Mouse (Mus musculus) CH12.LX (cell line): ENCODE data around the gene Wnt5b. TPM values are rescaled to one million over a fixed set of nuclear protein-coding genes. Genes with fewer than 3 reads are reported as not detected.

ENCODE experiments used
- DNase-seq: peaks from one replicate; pipeline ENCODE4 v3.0.0-alpha.2; 2013; ENCODE audit errors: extremely low read depth
- H3K27ac ChIP-seq: 2 replicates; pipeline ENCODE4 v1.5.1; 2012; ENCODE audit warnings: low read depth, mild to moderate bottlenecking, control low read depth, moderate library complexity; ENCODE audit not compliant: insufficient read depth
- H3K27me3 ChIP-seq: replicated peaks from 2 replicates; pipeline ENCODE3; 2012; ENCODE audit warnings: inconsistent platforms
- H3K36me3 ChIP-seq, 2 experiments: replicated peaks in 1 of 2; 2 replicates each; pipeline versions ENCODE3 to v1.6.1; 2012; ENCODE audit warnings: inconsistent platforms in 1 of 2, low read length in 1 of 2, mild to moderate bottlenecking in 1 of 2, mixed read lengths in 1 of 2, moderate library complexity in 1 of 2; ENCODE audit not compliant: control insufficient read depth in 1 of 2, insufficient read depth in 1 of 2
- H3K4me1 ChIP-seq, 2 experiments: 2 replicates each; pipeline ENCODE4 v1.6.1; 2012; ENCODE audit warnings: inconsistent platforms in 1 of 2, moderate library complexity in 1 of 2; ENCODE audit not compliant: insufficient read depth in 2 of 2, control insufficient read depth in 1 of 2
- H3K4me2 ChIP-seq: 2 replicates; pipeline ENCODE4 v1.6.1; 2012; ENCODE audit warnings: low read depth, mild to moderate bottlenecking, control low read depth; ENCODE audit not compliant: poor library complexity, insufficient read depth, severe bottlenecking
- H3K4me3 ChIP-seq, 3 experiments: fragments of 150-350 bp in 1 of 3; sonication (generic) in 1 of 3; replicated peaks in 1 of 3; 2 replicates each; pipeline versions ENCODE3 to v1.5.1; 2011 to 2012; ENCODE audit warnings: low read depth in 2 of 3, low read length in 2 of 3, mild to moderate bottlenecking in 2 of 3, moderate library complexity in 2 of 3, control low read depth in 1 of 3, improper control_type of control experiment in 1 of 3, inconsistent platforms in 1 of 3, mixed read lengths in 1 of 3; ENCODE audit not compliant: poor library complexity in 1 of 3
- H3K79me2 ChIP-seq: replicated peaks from 2 replicates; pipeline ENCODE4 v1.6.1; 2012; ENCODE audit warnings: mild to moderate bottlenecking, moderate library complexity; ENCODE audit not compliant: control insufficient read depth, poor library complexity, insufficient read depth, severe bottlenecking; ENCODE audit errors: extremely low read depth
- H3K9ac ChIP-seq: 2 replicates; pipeline ENCODE4 v1.6.1; 2012; ENCODE audit warnings: low read depth, mild to moderate bottlenecking, control low read depth, moderate library complexity; ENCODE audit not compliant: insufficient read depth
- H3K9me3 ChIP-seq: replicated peaks from 2 replicates; pipeline ENCODE3; 2012; ENCODE audit warnings: low read length, inconsistent platforms, mixed read lengths
- CHD2 ChIP-seq: IDR thresholded peaks from 2 replicates; pipeline ENCODE4 v1.6.1; 2011; ENCODE audit warnings: low read length, improper control_type of control experiment
- EP300 ChIP-seq: IDR thresholded peaks from 2 replicates; pipeline ENCODE4 v1.6.1; 2011; ENCODE audit warnings: low read length, improper control_type of control experiment
- ETS1 ChIP-seq: conservative IDR thresholded peaks from 2 replicates; pipeline ENCODE4 v1.6.1; 2012; ENCODE audit warnings: low read depth, mild to moderate bottlenecking, inconsistent platforms, low read length, improper control_type of control experiment, moderate library complexity
- GABPA ChIP-seq: IDR thresholded peaks from 2 replicates; pipeline ENCODE4 v1.6.1; 2012; ENCODE audit warnings: low read depth, low read length, improper control_type of control experiment, inconsistent platforms; ENCODE audit not compliant: insufficient replicate concordance
- HCFC1 ChIP-seq: IDR thresholded peaks from 2 replicates; pipeline ENCODE4 v1.6.1; 2012; ENCODE audit warnings: low read depth, mild to moderate bottlenecking, inconsistent platforms, low read length, improper control_type of control experiment
- IRF4 ChIP-seq: IDR thresholded peaks from 2 replicates; pipeline ENCODE4 v1.6.1; 2014; ENCODE audit warnings: low read depth, mild to moderate bottlenecking, inconsistent platforms, low read length, improper control_type of control experiment
- JUN ChIP-seq: IDR thresholded peaks from 2 replicates; pipeline ENCODE4 v1.6.1; 2011; ENCODE audit warnings: low read depth, mild to moderate bottlenecking, low read length, improper control_type of control experiment, moderate library complexity; ENCODE audit not compliant: insufficient read depth
- JUND ChIP-seq: conservative IDR thresholded peaks from 2 replicates; pipeline ENCODE4 v1.6.1; 2011; ENCODE audit warnings: low read depth, low read length, improper control_type of control experiment
- KAT2A ChIP-seq: IDR thresholded peaks from 2 replicates; pipeline ENCODE4 v1.6.1; 2012; ENCODE audit warnings: low read length, improper control_type of control experiment, inconsistent platforms; ENCODE audit not compliant: insufficient replicate concordance
- MEF2A ChIP-seq: IDR thresholded peaks from 2 replicates; pipeline ENCODE4 v1.6.1; 2014; ENCODE audit warnings: low read depth, mild to moderate bottlenecking, inconsistent platforms, low read length, improper control_type of control experiment, borderline replicate concordance
- NELFE ChIP-seq: IDR thresholded peaks from 2 replicates; pipeline ENCODE4 v1.6.1; 2011; ENCODE audit warnings: low read depth, low read length, improper control_type of control experiment
- NRF1 ChIP-seq: IDR thresholded peaks from 2 replicates; pipeline ENCODE4 v1.6.1; 2014; ENCODE audit warnings: low read depth, mild to moderate bottlenecking, inconsistent platforms, low read length, improper control_type of control experiment, moderate library complexity
- POLR2A ChIP-seq: IDR thresholded peaks from 2 replicates; pipeline ENCODE4 v1.6.1; 2011; ENCODE audit warnings: low read depth, mild to moderate bottlenecking, improper control_type of control experiment, low read length
- RAD21 ChIP-seq: IDR thresholded peaks from 2 replicates; pipeline ENCODE4 v1.6.1; 2011; ENCODE audit warnings: low read depth, mild to moderate bottlenecking, low read length, improper control_type of control experiment, moderate library complexity
- SIN3A ChIP-seq: IDR thresholded peaks from 2 replicates; pipeline ENCODE4 v1.6.1; 2012; ENCODE audit warnings: low read length, improper control_type of control experiment, inconsistent platforms
- SMC3 ChIP-seq: IDR thresholded peaks from 2 replicates; pipeline ENCODE4 v1.6.1; 2011; ENCODE audit warnings: low read depth, low read length, improper control_type of control experiment
- TBP ChIP-seq: conservative IDR thresholded peaks from 2 replicates; pipeline ENCODE4 v1.6.1; 2011; ENCODE audit warnings: low read depth, low read length, improper control_type of control experiment
- USF1 ChIP-seq: IDR thresholded peaks from 2 replicates; pipeline ENCODE4 v1.6.1; 2014; ENCODE audit warnings: low read depth, mild to moderate bottlenecking, inconsistent platforms, low read length, improper control_type of control experiment
- ZC3H11A ChIP-seq: IDR thresholded peaks from 2 replicates; pipeline ENCODE4 v1.6.1; 2012; ENCODE audit warnings: low read depth, mild to moderate bottlenecking, inconsistent platforms, low read length, improper control_type of control experiment
- ZMIZ1 ChIP-seq: IDR thresholded peaks from 2 replicates; pipeline ENCODE4 v1.6.1; 2012; ENCODE audit warnings: low read depth, mild to moderate bottlenecking, inconsistent platforms, low read length, improper control_type of control experiment
- ZNF384 ChIP-seq: IDR thresholded peaks from 2 replicates; pipeline ENCODE4 v1.6.1; 2012; ENCODE audit warnings: low read depth, low read length, improper control_type of control experiment, inconsistent platforms
- dilution Hi-C: fragments of 300-500 bp; cut with MboI; formaldehyde crosslinking; loops from 2 replicates; pipeline ENCODE4 v1.14.3; 2020; ENCODE audit warnings: low sequenced_read_pairs; ENCODE audit not compliant: extremely low pct_unique_long_range_greater_than_20kb, extremely low pct_ligation_motif_present
- in situ Hi-C: fragments of 300-500 bp; cut with MboI; formaldehyde crosslinking; loops from 3 replicates; pipeline ENCODE4 v1.14.3; 2019; ENCODE audit warnings: low sequenced_read_pairs, low pct_ligation_motif_present, low pct_unique_long_range_greater_than_20kb, mixed read lengths
- polyA plus RNA-seq: library from polyadenylated mRNA; unstranded; fragments of >175 nt; gene quantifications from 2 replicates; pipeline ENCODE4 v1.2.1, GENCODE M21; 2012; ENCODE audit warnings: low read depth; ENCODE audit not compliant: insufficient read length
- total RNA-seq, 2 experiments: library from RNA; depleted of rRNA; stranded (reverse); fragments of 300-350 nt in 1 of 2; fragments of >200 nt in 1 of 2; gene quantifications; 2 replicates each; pipeline ENCODE4 v1.2.3; 2012 to 2014

Gene Wnt5b
- total and polyA plus RNA-seq, 3 experiments, result 1.2 to 2.0 (median 1.5) TPM

GRCm38 (mm10) chr6:119466921-119467784 lies 77.0 kb downstream of the Wnt5b start:
- dilution Hi-C loops, result no loop called here
- no peak for DNase-seq
- Histone ChIP-seq H3K27ac (no peak overlapping the region), H3K36me3 (no peaks in the 10 kb centered on the region), H3K27me3 (no peaks in the 10 kb centered on the region), H3K4me1 (peaks cover 0 to 5% of the 10 kb centered on the region in 2 experiments; a peak in 1 of 4 replicates), H3K79me2 (no peaks in the 10 kb centered on the region), H3K9ac (no peak overlapping the region), H3K4me3 (no peak overlapping the region), H3K4me2 (no peak overlapping the region), H3K9me3 (no peaks in the 10 kb centered on the region)
- in situ Hi-C loops, result no loop called here
- no peak for TF ChIP-seq CHD2
- no peak for TF ChIP-seq KAT2A
- no peak for TF ChIP-seq GABPA
- TF ChIP-seq NRF1, result no peak

DNA sequence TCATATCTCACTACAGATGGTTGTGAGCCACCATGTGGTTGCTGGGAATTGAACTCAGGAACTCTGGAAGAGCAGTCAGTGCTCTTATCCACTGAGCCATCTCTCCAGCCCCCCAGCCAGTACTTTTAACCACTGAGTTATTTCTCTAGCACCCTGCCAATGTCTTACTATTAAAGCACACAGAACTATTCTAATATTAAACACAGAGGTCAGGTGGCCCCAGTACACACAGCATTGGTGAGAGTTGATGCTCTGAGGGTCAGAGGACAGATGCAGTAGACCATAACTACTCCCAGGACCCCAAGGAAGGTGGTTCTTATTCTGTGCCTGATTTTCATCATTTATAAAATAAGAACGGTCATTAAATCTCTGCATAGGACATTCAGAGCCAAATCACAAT lies 78.0 kb downstream of the Wnt5b start:
- no peak for TF ChIP-seq ETS1
- TF ChIP-seq IRF4, result no peak
- TF ChIP-seq HCFC1, result no peak
- no peak for TF ChIP-seq JUN
- TF ChIP-seq NRF1, result no peak
- TF ChIP-seq JUND, result no peak
- no peak for TF ChIP-seq USF1
- TF ChIP-seq SMC3, result no peak
- no peak for TF ChIP-seq SIN3A
- no peak for TF ChIP-seq EP300
- no peak for TF ChIP-seq RAD21
- no peak for TF ChIP-seq ZNF384
- no peak for TF ChIP-seq ZC3H11A
- no peak for TF ChIP-seq POLR2A
- no peak for TF ChIP-seq NELFE
- no peak for TF ChIP-seq MEF2A
- no peak for TF ChIP-seq ZMIZ1
- no peak for TF ChIP-seq TBP
- Histone ChIP-seq H3K4me1 (no peaks in the 10 kb centered on the region), H3K27ac (no peak overlapping the region), H3K27me3 (no peaks in the 10 kb centered on the region), H3K4me3 (no peak overlapping the region), H3K36me3 (no peaks in the 10 kb centered on the region), H3K79me2 (no peaks in the 10 kb centered on the region), H3K9ac (no peak overlapping the region), H3K4me2 (no peak overlapping the region), H3K9me3 (no peaks in the 10 kb centered on the region)
- dilution Hi-C loops, result no loop called here
- no peak for DNase-seq
- in situ Hi-C loops, result no loop called here
